Mouse (Mus musculus): ENCODE measurements around the gene Clca4b. TPM values are rescaled to one million over a fixed set of nuclear protein-coding genes. Genes with fewer than 3 reads are reported as not detected.
"Not testable (repeated sequence)": the region's sequence is repeated elsewhere in the genome, so short reads cannot be mapped to it uniquely, and the experiment has no call there.

The Clca4b gene
- polyA plus RNA-seq (2015; fragmentation: Nextera tagmentation; extraction: Ambion mirVana): not detected in 2 replicates

GRCm38 (mm10) chr3:144932335-144932734 is at the start of gene Clca4b:
TSS of gene Clca4b (minus strand) at chr3:144932529.
- no peak within 1 kb of the TSS for H3K4me2 ChIP-seq (ENCODE audit: low read length)
- no peaks in the 10 kb centered on the region for H3K27me3 ChIP-seq (replicated peaks; ENCODE audit: control insufficient read depth, insufficient read depth, low read length)
- no peaks in the 10 kb centered on the region for H3K9me3 ChIP-seq (ENCODE audit: control insufficient read depth, low read length)
- no peak for ATAC-seq
- H3K27ac ChIP-seq (ENCODE audit: low read length): no peak within 1 kb of the TSS
- no peaks in the 10 kb centered on the region for H3K36me3 ChIP-seq (ENCODE audit: control insufficient read depth, insufficient read depth)
- no peaks in the 10 kb centered on the region for H3K4me1 ChIP-seq (replicated peaks; ENCODE audit: control insufficient read depth, insufficient read depth, low read length)
- no peak within 1 kb of the TSS for H3K4me3 ChIP-seq (replicated peaks; ENCODE audit: low read length)
- H3K9ac ChIP-seq (replicated peaks; ENCODE audit: low read depth, low read length): no peak within 1 kb of the TSS

- no peak overlapping the region for H3K4me3 ChIP-seq (replicated peaks; ENCODE audit: low read length)
- no peaks in the 10 kb centered on the region for H3K27me3 ChIP-seq (replicated peaks; ENCODE audit: control insufficient read depth, insufficient read depth, low read length)
- no peaks in the 10 kb centered on the region for H3K9me3 ChIP-seq (ENCODE audit: control insufficient read depth, low read length)
- 89% methylated on average over 6 of the region's 6 CpGs for WGBS
- H3K4me1 ChIP-seq (replicated peaks; ENCODE audit: control insufficient read depth, insufficient read depth, low read length): no peaks in the 10 kb centered on the region
- no peak for ATAC-seq
- no peak overlapping the region for H3K4me2 ChIP-seq (ENCODE audit: low read length)
- no peak overlapping the region for H3K9ac ChIP-seq (replicated peaks; ENCODE audit: low read depth, low read length)
- H3K27ac ChIP-seq (ENCODE audit: low read length): no peak overlapping the region
- no peaks in the 10 kb centered on the region for H3K36me3 ChIP-seq (ENCODE audit: control insufficient read depth, insufficient read depth)
These were observed 48.2 kb upstream of the Clca4b start for GRCm38 (mm10) chr3:144980551-144980950.

- no peak overlapping the region for H3K4me3 ChIP-seq (replicated peaks; ENCODE audit: low read length)
- no peaks in the 10 kb centered on the region for H3K36me3 ChIP-seq (ENCODE audit: control insufficient read depth, insufficient read depth)
- H3K4me2 ChIP-seq (ENCODE audit: low read length): no peak overlapping the region
- H3K27ac ChIP-seq (ENCODE audit: low read length): no peak overlapping the region
- no peak overlapping the region for H3K9ac ChIP-seq (replicated peaks; ENCODE audit: low read depth, low read length)
- 3% methylated on average over 4 of the region's 4 CpGs for WGBS
- no peak for ATAC-seq
- no peaks in the 10 kb centered on the region for H3K27me3 ChIP-seq (replicated peaks; ENCODE audit: control insufficient read depth, insufficient read depth, low read length)
- H3K4me1 ChIP-seq (replicated peaks; ENCODE audit: control insufficient read depth, insufficient read depth, low read length): no peaks in the 10 kb centered on the region
- no peaks in the 10 kb centered on the region for H3K9me3 ChIP-seq (ENCODE audit: control insufficient read depth, low read length)
These were observed 45.3 kb upstream of the Clca4b start for GRCm38 (mm10) chr3:144977631-144978030.

- WGBS: 38% methylated on average over 1 of the region's 1 CpGs
- H3K4me2 ChIP-seq (ENCODE audit: low read length): no peak overlapping the region
- no peak overlapping the region for H3K9ac ChIP-seq (replicated peaks; ENCODE audit: low read depth, low read length)
- H3K4me1 ChIP-seq (replicated peaks; ENCODE audit: control insufficient read depth, insufficient read depth, low read length): no peaks in the 10 kb centered on the region
- no peaks in the 10 kb centered on the region for H3K9me3 ChIP-seq (ENCODE audit: control insufficient read depth, low read length)
- H3K27ac ChIP-seq (ENCODE audit: low read length): no peak overlapping the region
- no peaks in the 10 kb centered on the region for H3K27me3 ChIP-seq (replicated peaks; ENCODE audit: control insufficient read depth, insufficient read depth, low read length)
- ATAC-seq: no peak
- no peak overlapping the region for H3K4me3 ChIP-seq (replicated peaks; ENCODE audit: low read length)
- no peaks in the 10 kb centered on the region for H3K36me3 ChIP-seq (ENCODE audit: control insufficient read depth, insufficient read depth)
These were observed 43.8 kb upstream of the Clca4b start for GRCm38 (mm10) chr3:144976091-144976490.

- no peaks in the 10 kb centered on the region for H3K4me1 ChIP-seq (replicated peaks; ENCODE audit: control insufficient read depth, insufficient read depth, low read length)
- H3K4me3 ChIP-seq (replicated peaks; ENCODE audit: low read length): no peak within 1 kb of the TSS
- H3K27ac ChIP-seq (ENCODE audit: low read length): no peak within 1 kb of the TSS
- no peak within 1 kb of the TSS for H3K4me2 ChIP-seq (ENCODE audit: low read length)
- no peaks in the 10 kb centered on the region for H3K27me3 ChIP-seq (replicated peaks; ENCODE audit: control insufficient read depth, insufficient read depth, low read length)
- H3K9me3 ChIP-seq (ENCODE audit: control insufficient read depth, low read length): no peaks in the 10 kb centered on the region
- no peak within 1 kb of the TSS for H3K9ac ChIP-seq (replicated peaks; ENCODE audit: low read depth, low read length)
- no peak for ATAC-seq
- no peaks in the 10 kb centered on the region for H3K36me3 ChIP-seq (ENCODE audit: control insufficient read depth, insufficient read depth)
These were observed 42.6 kb upstream of the Clca4b start, which contains the start of gene Clca4a for GRCm38 (mm10) chr3:144974945-144975344. TSS of gene Clca4a (minus strand) at chr3:144975045.

GRCm38 (mm10) chr3:144971553-144972270 is 39.4 kb upstream of the Clca4b start:
- Histone ChIP-seq H3K4me3 (replicated peaks; ENCODE audit: low read length) (no peak overlapping the region), H3K9ac (replicated peaks; ENCODE audit: low read depth, low read length) (no peak overlapping the region), H3K27ac (ENCODE audit: low read length) (no peak overlapping the region), H3K27me3 (replicated peaks; ENCODE audit: control insufficient read depth, insufficient read depth, low read length) (no peaks in the 10 kb centered on the region), H3K4me1 (replicated peaks; ENCODE audit: control insufficient read depth, insufficient read depth, low read length) (no peaks in the 10 kb centered on the region), H3K4me2 (ENCODE audit: low read length) (no peak overlapping the region), H3K36me3 (ENCODE audit: control insufficient read depth, insufficient read depth) (no peaks in the 10 kb centered on the region), H3K9me3 (ENCODE audit: control insufficient read depth, low read length) (no peaks in the 10 kb centered on the region)
- no peak for ATAC-seq
- 85% methylated on average over 9 of the region's 9 CpGs for WGBS

GRCm38 (mm10) chr3:144969755-144970154 is 37.4 kb upstream of the Clca4b start:
- H3K4me1 ChIP-seq (replicated peaks; ENCODE audit: control insufficient read depth, insufficient read depth, low read length): no peaks in the 10 kb centered on the region
- ATAC-seq: peak; percentile 82
- 78% methylated on average over 1 of the region's 1 CpGs for WGBS

GRCm38 (mm10) chr3:144966074-144966473 is 33.7 kb upstream of the Clca4b start:
- WGBS: 69% methylated on average over 4 of the region's 4 CpGs
- Histone ChIP-seq H3K9me3 (ENCODE audit: control insufficient read depth, low read length) (no peaks in the 10 kb centered on the region), H3K4me1 (replicated peaks; ENCODE audit: control insufficient read depth, insufficient read depth, low read length) (no peaks in the 10 kb centered on the region), H3K27me3 (replicated peaks; ENCODE audit: control insufficient read depth, insufficient read depth, low read length) (no peaks in the 10 kb centered on the region), H3K4me3 (replicated peaks; ENCODE audit: low read length) (no peak overlapping the region), H3K9ac (replicated peaks; ENCODE audit: low read depth, low read length) (no peak overlapping the region), H3K27ac (ENCODE audit: low read length) (no peak overlapping the region), H3K36me3 (ENCODE audit: control insufficient read depth, insufficient read depth) (no peaks in the 10 kb centered on the region), H3K4me2 (ENCODE audit: low read length) (no peak overlapping the region)
- no peak for ATAC-seq

More at GRCm38 (mm10) chr3:144969755-144970154, 37.4 kb upstream of the Clca4b start:
- no peak overlapping the region for H3K4me3 ChIP-seq (replicated peaks; ENCODE audit: low read length)
- no peaks in the 10 kb centered on the region for H3K27me3 ChIP-seq (replicated peaks; ENCODE audit: control insufficient read depth, insufficient read depth, low read length)
- no peaks in the 10 kb centered on the region for H3K9me3 ChIP-seq (ENCODE audit: control insufficient read depth, low read length)
- no peak overlapping the region for H3K27ac ChIP-seq (ENCODE audit: low read length)
- no peak overlapping the region for H3K4me2 ChIP-seq (ENCODE audit: low read length)
- H3K36me3 ChIP-seq (ENCODE audit: control insufficient read depth, insufficient read depth): no peaks in the 10 kb centered on the region
- no peak overlapping the region for H3K9ac ChIP-seq (replicated peaks; ENCODE audit: low read depth, low read length)

- Histone ChIP-seq H3K4me2 (ENCODE audit: low read length) (no peak overlapping the region), H3K27ac (ENCODE audit: low read length) (no peak overlapping the region), H3K36me3 (ENCODE audit: control insufficient read depth, insufficient read depth) (no peaks in the 10 kb centered on the region), H3K27me3 (replicated peaks; ENCODE audit: control insufficient read depth, insufficient read depth, low read length) (no peaks in the 10 kb centered on the region), H3K4me3 (replicated peaks; ENCODE audit: low read length) (no peak overlapping the region), H3K4me1 (replicated peaks; ENCODE audit: control insufficient read depth, insufficient read depth, low read length) (no peaks in the 10 kb centered on the region), H3K9ac (replicated peaks; ENCODE audit: low read depth, low read length) (no peak overlapping the region), H3K9me3 (ENCODE audit: control insufficient read depth, low read length) (no peaks in the 10 kb centered on the region)
- ATAC-seq: no peak
- WGBS: 59% methylated on average over 4 of the region's 4 CpGs
These were observed 18.5 kb upstream of the Clca4b start for GRCm38 (mm10) chr3:144950829-144951228.

- not testable (repeated sequence) for H3K4me3 ChIP-seq (replicated peaks; ENCODE audit: low read length); ATAC-seq; H3K9ac ChIP-seq (replicated peaks; ENCODE audit: low read depth, low read length); H3K27me3 ChIP-seq (replicated peaks; ENCODE audit: control insufficient read depth, insufficient read depth, low read length); H3K27ac ChIP-seq (ENCODE audit: low read length); H3K36me3 ChIP-seq (ENCODE audit: control insufficient read depth, insufficient read depth); H3K4me1 ChIP-seq (replicated peaks; ENCODE audit: control insufficient read depth, insufficient read depth, low read length); H3K4me2 ChIP-seq (ENCODE audit: low read length); H3K9me3 ChIP-seq (ENCODE audit: control insufficient read depth, low read length)
- 23% methylated on average over 5 of the region's 5 CpGs for WGBS
These were observed 15.0 kb upstream of the Clca4b start for GRCm38 (mm10) chr3:144947376-144947775.

All from forebrain, embryonic 16.5 days (tissue).